Mouse (Mus musculus) lung, adult 2 months (tissue): ENCODE measurements around the gene Supt3. TPM values are rescaled to one million over a fixed set of nuclear protein-coding genes. Genes with fewer than 3 reads are reported as not detected.

ENCODE experiments used
- DNase-seq: peaks from one replicate; pipeline ENCODE4 v3.0.0; 2022
- H3K4me1 ChIP-seq: fragments of 200-500 bp; 2 replicates; pipeline ENCODE4 v1.6.1; 2011; ENCODE audit warnings: low read length; ENCODE audit not compliant: control insufficient read depth, insufficient read depth
- H3K4me3 ChIP-seq: fragments of 200-500 bp; replicated peaks from 2 replicates; pipeline ENCODE3; 2011; ENCODE audit warnings: low read depth, mild to moderate bottlenecking, control low read depth, low read length; ENCODE audit errors: extremely low read depth
- CTCF ChIP-seq: fragments of 200-500 bp; IDR thresholded peaks from 2 replicates; pipeline ENCODE4 v1.5.1; 2011; ENCODE audit warnings: mild to moderate bottlenecking, low read length, control low read depth; ENCODE audit not compliant: insufficient read depth
- POLR2A ChIP-seq: fragments of 200-500 bp; IDR thresholded peaks from 2 replicates; pipeline ENCODE4 v1.6.1; 2011; ENCODE audit warnings: low read depth, mild to moderate bottlenecking, control low read depth, low read length, borderline replicate concordance; ENCODE audit errors: extremely low read depth
- WGBS: fragments of 180-500 bp; shearing (Covaris S2); methylation state at CpG from one replicate; pipeline ENCODE4 v1.1.7; 2018; 5-methylcytosine and 5-hydroxymethylcytosine counted together
- polyA plus RNA-seq: library from polyadenylated mRNA; depleted of rRNA; stranded (reverse); fragments of >200 nt; gene quantifications from 2 replicates; pipeline ENCODE4 v1.2.3, GENCODE M21; 2012

Gene Supt3
- polyA plus RNA-seq, 1 experiment: 2.9 TPM

DNA sequence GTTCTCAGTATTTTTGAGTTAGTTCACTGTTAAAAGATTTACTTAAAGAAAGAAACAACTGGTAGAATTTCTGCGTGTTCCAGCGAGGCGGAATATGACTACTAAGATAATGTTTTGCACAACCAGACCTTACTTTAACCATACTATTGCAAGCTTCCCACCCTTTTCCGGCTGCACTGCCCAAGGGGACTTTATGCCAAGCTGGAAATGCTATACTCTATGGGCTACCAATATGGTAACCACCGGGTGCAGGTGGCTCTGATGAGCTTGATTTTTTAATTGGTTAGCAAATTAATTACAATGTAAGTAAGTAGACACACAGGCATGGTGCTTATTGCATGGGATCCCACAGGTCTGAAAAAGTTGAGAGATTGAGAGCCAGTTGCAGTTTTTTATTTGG, 1.2 kb downstream of the Supt3 start:
- no peak for TF ChIP-seq POLR2A
- no peak for DNase-seq
- Histone ChIP-seq H3K4me3 (no peak overlapping the region), H3K4me1 (peaks cover 2% of the 10 kb centered on the region; the same call in 1 of the 2 replicates)
- WGBS: 70% methylated on average over 5 of the region's 5 CpGs

DNA sequence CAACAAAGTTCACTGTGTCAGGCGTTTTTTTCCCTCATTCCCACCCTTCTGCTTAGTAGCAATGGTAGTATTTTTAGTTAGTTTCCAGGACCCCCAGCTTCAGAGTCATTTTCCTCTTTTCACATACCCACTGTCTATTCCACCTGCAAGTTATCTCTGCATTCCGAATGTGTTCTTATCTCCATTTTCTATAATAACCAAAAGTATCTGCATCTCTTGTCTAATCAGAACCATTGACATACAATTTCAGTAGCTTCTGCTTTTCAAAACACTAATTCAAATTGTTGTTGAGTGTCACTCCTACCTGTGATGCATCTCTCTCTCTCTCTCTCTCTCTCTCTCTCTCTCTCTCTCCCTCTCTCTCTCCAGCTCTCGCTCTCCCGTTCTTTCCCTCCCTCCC, 3.4 kb downstream of the Supt3 start:
- no peak for DNase-seq
- Histone ChIP-seq H3K4me1 (peaks cover 2% of the 10 kb centered on the region; the same call in 1 of the 2 replicates), H3K4me3 (no peak overlapping the region)
- WGBS: 62% methylated on average over 4 of the region's 4 CpGs
- TF ChIP-seq CTCF (no peak), POLR2A (no peak)

DNA sequence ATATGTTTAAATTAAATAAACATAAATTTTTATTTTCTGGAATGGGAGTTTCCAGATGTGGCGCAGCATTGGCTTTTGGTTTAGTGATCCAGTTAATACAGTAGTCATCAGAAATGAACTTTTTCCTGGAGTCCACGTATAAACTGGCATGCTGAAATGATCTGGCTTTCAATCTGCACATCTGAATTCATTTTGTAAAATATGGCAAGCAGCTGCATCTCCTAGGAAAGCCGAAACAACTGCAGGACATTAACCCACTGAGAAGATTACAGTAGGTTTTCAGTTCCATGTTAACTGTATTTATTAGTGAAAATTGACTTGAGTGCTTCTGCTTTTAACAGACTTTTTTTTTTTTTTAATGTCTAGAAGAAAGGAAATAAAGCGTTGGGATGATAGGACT, 5.4 kb downstream of the Supt3 start:
- H3K4me1 ChIP-seq: peaks cover 2% of the 10 kb centered on the region; the same call in 1 of the 2 replicates
- 87% methylated on average over 4 of the region's 4 CpGs for WGBS

DNA sequence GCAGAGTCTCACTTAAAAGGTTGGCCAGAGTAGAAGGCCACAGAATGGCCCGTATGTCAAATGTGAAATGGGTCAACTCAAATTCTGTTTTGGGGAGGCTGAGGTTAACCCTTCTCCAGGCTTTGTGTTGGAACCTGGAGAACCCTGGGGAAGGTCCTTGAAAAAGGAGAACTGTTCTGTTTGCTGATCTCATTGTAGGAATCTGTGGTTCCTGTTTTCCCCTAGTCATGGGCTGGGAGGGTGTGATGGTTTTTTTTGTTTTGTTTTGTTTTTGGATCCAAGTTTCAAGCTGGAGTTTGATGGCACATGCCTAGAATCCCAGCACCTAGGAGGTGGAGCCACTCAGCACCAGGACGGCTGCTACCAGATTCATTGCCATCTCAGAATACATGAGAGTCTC, 6.2 kb downstream of the Supt3 start:
- TF ChIP-seq CTCF: no peak
- TF ChIP-seq POLR2A: no peak
- no peak for DNase-seq
- Histone ChIP-seq H3K4me3 (no peak overlapping the region), H3K4me1 (no peaks in the 10 kb centered on the region)
- 86% methylated on average over 2 of the region's 2 CpGs for WGBS

More for the DNA sequence above, 5.4 kb downstream of the Supt3 start:
- no peak for DNase-seq
- H3K4me3 ChIP-seq: no peak overlapping the region
- no peak for TF ChIP-seq POLR2A
- TF ChIP-seq CTCF: no peak

DNA sequence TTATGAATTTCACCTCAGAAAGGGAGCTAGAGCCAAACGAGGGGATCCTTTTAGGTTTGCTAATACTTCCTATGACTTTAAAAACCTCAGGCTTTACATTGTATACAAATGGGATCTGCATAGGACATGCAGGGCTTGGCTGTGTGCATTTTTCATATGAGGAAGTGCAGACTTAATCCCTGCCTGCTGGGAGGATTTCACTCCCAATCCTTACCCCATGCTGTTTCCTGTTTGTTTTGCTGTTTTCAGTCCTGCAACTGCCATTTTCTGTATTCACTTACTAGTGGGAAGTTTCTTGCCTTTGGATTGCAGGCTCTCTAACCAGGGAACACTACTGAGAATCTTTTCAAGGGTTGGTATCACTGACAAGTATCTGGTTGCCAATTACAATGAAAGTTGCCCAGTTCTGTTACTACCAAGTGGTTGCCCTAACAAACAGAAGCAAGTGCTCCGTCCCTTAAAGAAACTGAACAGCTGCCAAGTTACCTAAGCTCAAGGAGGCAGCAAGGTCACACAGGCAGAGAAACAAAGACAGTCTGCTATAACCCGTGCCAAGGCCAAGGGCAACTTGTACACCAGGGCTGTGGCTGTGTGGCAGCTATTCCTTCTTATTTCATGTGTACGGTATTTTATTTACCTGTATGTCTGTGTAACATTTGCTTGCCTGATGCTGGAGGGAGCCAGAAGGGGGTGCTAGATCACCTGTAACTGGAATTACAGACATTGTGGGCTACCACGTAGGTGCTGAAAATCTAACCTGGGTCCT, 12.2 kb downstream of the Supt3 start:
- 69% methylated on average over 5 of the region's 5 CpGs for WGBS
- no peak for TF ChIP-seq POLR2A
- TF ChIP-seq CTCF: no peak
- H3K4me3 ChIP-seq: no peak overlapping the region
- no peaks in the 10 kb centered on the region for H3K4me1 ChIP-seq
- DNase-seq: peak; percentile 17

DNA sequence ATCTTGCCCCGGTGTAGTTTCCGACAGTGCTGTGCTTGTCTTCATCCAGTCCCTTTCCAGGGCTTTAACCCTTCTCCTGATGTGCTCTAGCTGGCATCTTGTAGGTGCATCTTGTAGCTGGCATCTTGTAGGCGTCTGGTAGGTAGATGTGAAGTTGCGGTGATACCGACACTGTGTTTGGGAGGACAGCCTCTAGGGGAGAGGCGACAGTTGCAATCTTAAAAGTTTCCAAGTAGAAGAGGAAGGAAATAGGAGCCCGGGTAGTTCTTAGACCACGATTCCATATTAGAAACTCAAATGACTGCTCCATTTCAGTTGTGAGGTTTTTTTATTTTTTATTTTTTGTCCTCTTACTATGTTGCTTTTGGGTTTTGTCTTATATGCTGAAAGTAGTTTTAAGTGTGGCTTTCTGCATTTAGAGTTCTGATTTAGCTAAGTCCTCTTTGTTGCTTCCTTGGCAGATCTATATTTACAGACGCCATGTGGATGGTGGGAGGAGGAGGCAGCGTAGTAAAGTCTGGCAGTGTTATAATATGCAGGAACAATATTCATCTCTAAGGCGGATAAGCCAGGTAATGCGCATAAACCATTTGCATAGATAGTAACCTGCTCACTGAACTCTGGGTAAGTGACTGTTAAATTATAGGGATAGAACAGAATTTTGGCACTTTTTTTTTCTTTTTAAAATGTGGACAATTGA, 15.4 kb downstream of the Supt3 start:
- H3K4me3 ChIP-seq: no peak overlapping the region
- no peak for DNase-seq
- TF ChIP-seq CTCF (no peak), POLR2A (no peak)
- H3K4me1 ChIP-seq: no peaks in the 10 kb centered on the region
- 81% methylated on average over 12 of the region's 12 CpGs for WGBS

DNA sequence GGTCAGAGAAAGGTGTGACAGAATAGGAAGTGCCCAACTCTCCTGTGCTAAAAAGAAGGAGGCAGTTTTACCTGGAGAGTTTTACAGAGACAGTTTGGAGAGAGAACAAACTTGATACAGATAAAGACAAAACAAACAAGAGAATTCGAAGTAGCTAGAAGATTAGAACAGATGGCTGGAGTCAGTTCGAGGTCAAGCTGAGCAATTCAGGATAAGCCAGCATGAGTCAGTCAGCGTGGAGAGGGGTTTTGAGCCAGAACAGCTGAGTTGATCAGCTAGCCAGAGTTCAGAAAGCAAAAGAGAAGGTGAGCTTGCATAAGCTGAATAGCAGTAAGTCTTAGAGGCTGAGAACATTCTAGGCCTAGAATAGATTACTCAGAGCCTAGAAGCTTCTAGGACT, 20.4 kb downstream of the Supt3 start:
- Histone ChIP-seq H3K4me3 (no peak overlapping the region), H3K4me1 (no peaks in the 10 kb centered on the region; the same call in 1 of the 2 replicates)
- WGBS: 54% methylated on average over 3 of the region's 3 CpGs
- DNase-seq: no peak
- no peak for TF ChIP-seq POLR2A
- no peak for TF ChIP-seq CTCF

DNA sequence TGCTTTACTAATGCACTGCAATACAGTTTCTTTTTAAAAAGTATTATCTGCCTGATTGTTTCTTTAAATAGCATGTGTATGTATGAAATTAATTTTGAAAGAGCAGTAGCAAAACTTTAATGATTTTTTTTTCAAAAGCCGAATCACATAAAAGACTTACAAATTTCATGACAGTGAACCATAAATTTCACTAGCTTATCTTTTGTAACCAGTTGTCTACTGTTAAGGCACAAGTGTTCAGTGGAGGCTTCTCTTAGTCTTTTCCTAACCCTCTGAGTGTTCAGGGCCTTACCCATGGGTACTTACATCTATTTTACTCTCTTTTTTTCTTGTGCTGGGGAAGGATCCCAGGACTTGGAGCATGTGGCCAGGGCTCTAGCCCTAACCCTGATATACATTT, 30.1 kb downstream of the Supt3 start:
- H3K4me3 ChIP-seq: no peak overlapping the region
- no peaks in the 10 kb centered on the region for H3K4me1 ChIP-seq
- WGBS: 80% methylated on average over 1 of the region's 1 CpGs
- no peak for TF ChIP-seq CTCF
- no peak for TF ChIP-seq POLR2A
- DNase-seq: no peak

DNA sequence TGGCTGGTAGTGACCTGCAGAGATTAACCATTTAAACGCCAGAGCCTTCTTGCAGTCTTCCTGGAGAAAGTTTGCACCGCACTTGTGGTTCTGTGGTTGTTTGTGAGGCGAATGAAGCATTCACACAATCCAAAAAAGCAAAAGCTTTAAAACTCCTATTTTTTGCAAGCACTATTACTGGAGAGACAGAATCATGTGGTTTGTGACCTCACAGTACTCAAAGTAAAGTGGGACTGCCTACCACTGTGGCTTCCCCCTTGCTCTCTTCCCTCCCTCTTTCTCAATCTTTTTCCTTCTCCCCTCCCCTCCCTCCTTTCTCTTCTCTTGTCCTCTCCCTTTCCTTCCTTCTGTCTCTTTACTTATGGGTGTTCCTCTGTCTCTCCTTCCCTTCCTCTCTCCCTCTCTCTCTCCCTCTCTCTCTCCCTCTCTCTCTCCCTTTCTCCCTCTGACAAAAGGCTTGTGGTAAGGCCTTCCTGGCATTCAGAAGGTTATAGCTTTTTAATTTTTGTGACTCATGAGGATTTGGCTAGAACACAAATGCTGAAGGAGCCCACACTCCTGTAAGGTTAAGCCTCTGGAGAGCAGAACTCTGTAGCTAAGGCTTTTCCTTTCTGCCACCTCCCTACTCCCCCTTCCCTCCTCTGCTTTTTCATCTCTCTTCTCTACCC, 37.7 kb downstream of the Supt3 start, which contains the start of gene Runx2:
TSS of gene Runx2 (minus strand) at position 290 of the 668 bp plus-strand sequence.
- DNase-seq: peak; percentile 10
- 60% methylated on average over 3 of the region's 3 CpGs for WGBS
- peak within 1 kb of the TSS; percentile 54 for H3K4me3 ChIP-seq

DNA sequence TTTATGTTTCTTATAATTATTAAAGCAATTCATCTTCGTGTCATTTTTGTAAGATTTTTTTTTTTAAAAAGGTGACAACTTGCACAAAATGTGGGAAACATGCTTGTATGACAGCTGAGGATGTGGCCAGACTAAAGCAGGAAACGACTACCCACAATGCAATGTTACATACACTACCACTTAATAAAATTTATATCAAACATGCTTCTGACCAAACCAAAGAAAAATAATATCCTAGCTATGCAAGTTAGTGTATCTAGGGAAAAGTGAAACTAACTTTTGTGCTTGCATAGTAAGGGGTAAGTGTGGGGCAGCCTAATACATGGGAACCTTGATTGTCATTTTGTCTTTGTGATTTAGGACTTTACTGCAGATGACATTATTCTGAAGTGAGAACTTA, 41.9 kb downstream of the Supt3 start:
- DNase-seq: no peak
- no peaks in the 10 kb centered on the region; the same call in 1 of the 2 replicates for H3K4me1 ChIP-seq
- WGBS: 64% methylated on average over 2 of the region's 2 CpGs
- TF ChIP-seq CTCF (no peak), POLR2A (no peak)
- H3K4me3 ChIP-seq: no peak overlapping the region

More for the DNA sequence above, 37.7 kb downstream of the Supt3 start, which contains the start of gene Runx2:
- TF ChIP-seq CTCF (no peak), POLR2A (no peak)
- no peaks in the 10 kb centered on the region; the same call in 1 of the 2 replicates for H3K4me1 ChIP-seq
